Mouse (Mus musculus): ENCODE measurements around the gene Eif3l. TPM values are rescaled to one million over a fixed set of nuclear protein-coding genes. Genes with fewer than 3 reads are reported as not detected.

The Eif3l gene
- polyA plus RNA-seq, 1 experiment from 2014 or later, result 209 TPM

DNA sequence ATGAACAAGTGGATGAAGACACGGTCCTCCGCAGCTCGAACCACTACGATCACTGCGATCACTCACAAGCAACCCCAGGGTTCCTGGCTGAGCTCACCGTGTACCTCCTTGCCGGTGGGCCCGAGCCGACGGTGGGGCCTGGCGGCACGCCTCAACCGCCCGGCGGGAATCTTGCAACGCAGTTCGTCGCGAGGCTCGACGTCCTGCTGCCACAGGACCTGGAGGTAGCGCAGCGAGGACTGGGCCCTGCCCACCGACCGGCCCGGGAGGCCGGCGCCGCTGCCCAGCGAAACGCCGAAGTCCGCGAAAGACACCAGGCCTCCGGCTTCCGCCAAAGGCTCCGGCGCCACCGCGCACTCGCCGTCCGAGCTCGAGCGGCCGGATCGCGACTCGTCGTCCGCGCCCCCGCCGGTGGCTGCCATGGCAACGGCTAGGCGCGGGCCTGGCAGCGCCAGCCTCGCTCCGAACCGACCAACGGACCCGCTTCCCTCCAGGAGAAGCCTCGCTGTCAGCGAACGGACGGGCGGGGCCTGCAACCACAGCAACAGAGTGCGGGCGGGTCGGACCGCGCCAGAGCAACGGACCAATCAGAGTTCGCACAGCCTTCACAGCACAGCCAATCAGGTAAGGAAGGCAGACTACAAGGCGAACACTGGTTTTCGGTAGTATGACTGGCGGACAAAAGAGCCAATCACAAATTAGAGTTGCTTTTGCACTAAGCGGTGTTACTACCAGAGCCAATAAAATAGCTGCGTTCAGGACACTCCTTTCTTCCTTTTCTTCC lies 12.4 kb upstream of the Eif3l start, which contains the start of gene Ankrd54:
Gene Ankrd54 (minus strand): TSS at position 518 of the 784 bp plus-strand sequence.
- H3K4me1 ChIP-seq (replicated peaks; ENCODE audit: control insufficient read depth, insufficient read depth, low read length), result peaks cover 17% of the 10 kb centered on the region
- ATAC-seq (ENCODE audit: low read depth), result peak; percentile 99

DNA sequence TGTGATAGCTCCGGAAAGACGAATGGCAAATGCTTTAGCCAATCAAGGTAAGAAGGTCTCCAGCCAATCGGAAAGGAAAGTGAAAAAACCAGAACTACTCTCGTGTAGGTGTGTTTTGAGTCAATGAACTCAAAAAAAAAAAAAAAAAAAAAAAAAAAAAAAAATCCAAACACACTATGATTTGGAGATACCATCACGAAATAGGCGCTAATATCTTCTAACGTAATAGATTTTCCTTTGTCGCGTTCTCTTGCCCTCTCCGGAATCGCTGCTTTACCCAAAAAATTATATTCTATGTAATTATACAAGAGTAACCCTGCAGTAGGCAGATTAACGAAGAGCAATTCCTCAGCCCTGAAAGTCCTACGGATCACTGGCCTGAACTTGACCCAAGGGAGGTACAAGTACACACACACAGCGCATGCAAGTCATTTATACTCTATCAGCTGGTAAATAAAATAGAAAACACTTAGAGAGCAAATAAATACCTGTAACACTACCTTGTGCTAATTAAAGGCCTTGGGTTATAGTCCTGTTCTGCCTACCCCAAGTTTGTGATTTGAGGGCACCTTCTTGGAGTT lies 11.7 kb upstream of the Eif3l start:
- Histone ChIP-seq H3K36me3 (ENCODE audit: control insufficient read depth, insufficient read depth, low read length) (peaks cover 15% of the 10 kb centered on the region), H3K9me3 (ENCODE audit: control insufficient read depth, low read length) (no peaks in the 10 kb centered on the region), H3K4me1 (replicated peaks; ENCODE audit: control insufficient read depth, insufficient read depth, low read length) (peaks cover 17% of the 10 kb centered on the region), H3K27me3 (ENCODE audit: control insufficient read depth, insufficient read depth, low read depth, low read length) (no peaks in the 10 kb centered on the region), H3K4me3 (ENCODE audit: low read length) (peak overlapping the region; percentile 49), H3K9ac (ENCODE audit: low read length) (peak overlapping the region; percentile 66), H3K4me2 (ENCODE audit: low read depth, low read length) (peak overlapping the region; percentile 73), H3K27ac (ENCODE audit: low read length) (peak overlapping the region; percentile 53)
- ATAC-seq (ENCODE audit: low read depth), result no peak
- 6% methylated on average over 14 of the region's 14 CpGs for WGBS

More for the DNA sequence above, 12.4 kb upstream of the Eif3l start, which contains the start of gene Ankrd54:
- Histone ChIP-seq H3K9me3 (ENCODE audit: control insufficient read depth, low read length) (no peaks in the 10 kb centered on the region), H3K9ac (ENCODE audit: low read length) (peak within 1 kb of the TSS; percentile 96), H3K27me3 (ENCODE audit: control insufficient read depth, insufficient read depth, low read depth, low read length) (no peaks in the 10 kb centered on the region), H3K4me3 (ENCODE audit: low read length) (peak within 1 kb of the TSS; percentile 98), H3K4me2 (ENCODE audit: low read depth, low read length) (peak within 1 kb of the TSS; percentile 81), H3K36me3 (ENCODE audit: control insufficient read depth, insufficient read depth, low read length) (peaks cover 19% of the 10 kb centered on the region), H3K27ac (ENCODE audit: low read length) (peak within 1 kb of the TSS; percentile 77)
- under 1% methylated on average over 73 of the region's 80 CpGs for WGBS

DNA sequence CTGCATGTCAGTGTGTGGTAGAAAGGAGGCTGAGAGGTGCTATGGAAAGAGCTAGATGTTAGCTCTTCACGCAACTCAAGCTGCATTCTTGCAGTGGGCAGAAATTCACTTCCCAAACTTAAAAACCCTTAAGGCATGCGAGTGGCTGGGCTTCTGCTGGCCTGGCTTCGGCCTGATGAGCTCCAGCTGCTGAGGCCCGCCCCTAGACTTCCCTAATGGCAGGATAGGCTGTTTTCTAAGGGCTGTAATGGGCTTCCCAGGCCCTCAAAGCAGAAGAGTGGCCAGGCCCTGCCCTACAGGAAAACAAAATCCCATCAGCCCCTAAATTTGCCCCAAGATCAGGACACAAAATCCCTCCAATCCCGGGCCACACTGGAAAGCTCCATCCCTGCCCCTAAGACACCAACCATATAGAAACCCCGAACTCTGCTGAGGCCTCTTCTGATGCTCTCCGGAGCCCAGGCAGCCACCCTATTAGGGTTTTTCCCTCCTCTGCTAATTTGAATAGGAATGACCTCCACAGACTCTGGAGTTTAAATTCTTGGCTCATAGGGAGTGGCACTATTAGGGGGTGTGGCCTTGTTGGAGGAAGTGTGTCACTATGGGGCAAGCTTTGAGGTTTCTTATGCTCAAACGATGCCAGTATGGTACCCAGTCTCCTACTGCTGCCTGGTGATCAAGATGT lies 9.8 kb upstream of the Eif3l start:
- H3K27me3 ChIP-seq (ENCODE audit: control insufficient read depth, insufficient read depth, low read depth, low read length), result no peaks in the 10 kb centered on the region
- H3K27ac ChIP-seq (ENCODE audit: low read length), result peak overlapping the region; percentile 61
- H3K4me1 ChIP-seq (replicated peaks; ENCODE audit: control insufficient read depth, insufficient read depth, low read length), result peaks cover 17% of the 10 kb centered on the region
- 35% methylated on average over 8 of the region's 8 CpGs for WGBS
- no peak overlapping the region for H3K4me3 ChIP-seq (ENCODE audit: low read length)
- no peak overlapping the region for H3K9ac ChIP-seq (ENCODE audit: low read length)
- no peaks in the 10 kb centered on the region for H3K9me3 ChIP-seq (ENCODE audit: control insufficient read depth, low read length)
- ATAC-seq (ENCODE audit: low read depth), result no peak
- H3K4me2 ChIP-seq (ENCODE audit: low read depth, low read length), result no peak overlapping the region
- peaks cover 2% of the 10 kb centered on the region; the same call in 1 of the 2 replicates for H3K36me3 ChIP-seq (ENCODE audit: control insufficient read depth, insufficient read depth, low read length)

- 22% methylated on average over 2 of the region's 2 CpGs for WGBS
- H3K36me3 ChIP-seq (ENCODE audit: control insufficient read depth, insufficient read depth, low read length), result no peaks in the 10 kb centered on the region
- no peak overlapping the region for H3K4me3 ChIP-seq (ENCODE audit: low read length)
- no peaks in the 10 kb centered on the region for H3K9me3 ChIP-seq (ENCODE audit: control insufficient read depth, low read length)
- ATAC-seq (ENCODE audit: low read depth), result no peak
- H3K27me3 ChIP-seq (ENCODE audit: control insufficient read depth, insufficient read depth, low read depth, low read length), result no peaks in the 10 kb centered on the region
- H3K9ac ChIP-seq (ENCODE audit: low read length), result no peak overlapping the region
- H3K27ac ChIP-seq (ENCODE audit: low read length), result no peak overlapping the region
- H3K4me2 ChIP-seq (ENCODE audit: low read depth, low read length), result no peak overlapping the region
- H3K4me1 ChIP-seq (replicated peaks; ENCODE audit: control insufficient read depth, insufficient read depth, low read length), result peaks cover 16% of the 10 kb centered on the region
These were observed 8.7 kb upstream of the Eif3l start for GRCm38 (mm10) chr15:79066276-79066675.

GRCm38 (mm10) chr15:79067631-79068030 lies 7.3 kb upstream of the Eif3l start:
- Histone ChIP-seq H3K4me1 (replicated peaks; ENCODE audit: control insufficient read depth, insufficient read depth, low read length) (peaks cover 8% of the 10 kb centered on the region), H3K27me3 (ENCODE audit: control insufficient read depth, insufficient read depth, low read depth, low read length) (no peaks in the 10 kb centered on the region), H3K9ac (ENCODE audit: low read length) (no peak overlapping the region), H3K27ac (ENCODE audit: low read length) (no peak overlapping the region), H3K4me2 (ENCODE audit: low read depth, low read length) (no peak overlapping the region), H3K9me3 (ENCODE audit: control insufficient read depth, low read length) (no peaks in the 10 kb centered on the region), H3K4me3 (ENCODE audit: low read length) (no peak overlapping the region), H3K36me3 (ENCODE audit: control insufficient read depth, insufficient read depth, low read length) (no peaks in the 10 kb centered on the region)
- ATAC-seq (ENCODE audit: low read depth), result no peak
- WGBS, result 57% methylated on average over 3 of the region's 3 CpGs

DNA sequence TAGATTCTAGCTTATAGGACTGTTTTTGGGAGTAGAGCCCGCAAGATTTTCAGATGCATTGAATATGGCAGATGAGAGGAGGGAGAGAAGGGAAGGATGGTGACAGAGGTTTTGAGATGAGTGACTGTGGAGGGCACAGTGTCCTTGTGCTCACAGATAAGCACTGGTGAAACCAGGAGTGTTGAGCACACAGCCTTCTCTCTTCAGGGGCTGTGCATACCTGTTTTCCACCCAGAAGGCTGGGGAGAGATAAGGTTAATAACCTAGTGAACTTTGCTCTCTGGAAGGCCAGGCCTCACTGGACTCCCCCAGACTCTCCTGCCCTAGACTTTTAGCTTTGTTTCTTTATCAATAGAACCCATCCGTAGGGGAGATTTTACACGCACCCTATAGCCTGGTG lies 6.6 kb upstream of the Eif3l start:
- 78% methylated on average over 3 of the region's 3 CpGs for WGBS
- Histone ChIP-seq H3K4me3 (ENCODE audit: low read length) (no peak overlapping the region), H3K27ac (ENCODE audit: low read length) (no peak overlapping the region), H3K4me2 (ENCODE audit: low read depth, low read length) (no peak overlapping the region), H3K27me3 (ENCODE audit: control insufficient read depth, insufficient read depth, low read depth, low read length) (no peaks in the 10 kb centered on the region), H3K9me3 (ENCODE audit: control insufficient read depth, low read length) (no peaks in the 10 kb centered on the region), H3K9ac (ENCODE audit: low read length) (no peak overlapping the region), H3K4me1 (replicated peaks; ENCODE audit: control insufficient read depth, insufficient read depth, low read length) (peaks cover 6% of the 10 kb centered on the region), H3K36me3 (ENCODE audit: control insufficient read depth, insufficient read depth, low read length) (no peaks in the 10 kb centered on the region)
- no peak for ATAC-seq (ENCODE audit: low read depth)

- ATAC-seq (ENCODE audit: low read depth), result no peak
- no peak overlapping the region for H3K9ac ChIP-seq (ENCODE audit: low read length)
- no peaks in the 10 kb centered on the region for H3K27me3 ChIP-seq (ENCODE audit: control insufficient read depth, insufficient read depth, low read depth, low read length)
- no peak overlapping the region for H3K4me2 ChIP-seq (ENCODE audit: low read depth, low read length)
- H3K4me1 ChIP-seq (replicated peaks; ENCODE audit: control insufficient read depth, insufficient read depth, low read length), result peaks cover 12% of the 10 kb centered on the region
- H3K9me3 ChIP-seq (ENCODE audit: control insufficient read depth, low read length), result no peaks in the 10 kb centered on the region
- H3K4me3 ChIP-seq (ENCODE audit: low read length), result no peak overlapping the region
- WGBS, result 65% methylated on average over 5 of the region's 5 CpGs
- H3K27ac ChIP-seq (ENCODE audit: low read length), result no peak overlapping the region
- H3K36me3 ChIP-seq (ENCODE audit: control insufficient read depth, insufficient read depth, low read length), result no peaks in the 10 kb centered on the region; the same call in 1 of the 2 replicates
These were observed 3.6 kb upstream of the Eif3l start for GRCm38 (mm10) chr15:79071117-79072039.

DNA sequence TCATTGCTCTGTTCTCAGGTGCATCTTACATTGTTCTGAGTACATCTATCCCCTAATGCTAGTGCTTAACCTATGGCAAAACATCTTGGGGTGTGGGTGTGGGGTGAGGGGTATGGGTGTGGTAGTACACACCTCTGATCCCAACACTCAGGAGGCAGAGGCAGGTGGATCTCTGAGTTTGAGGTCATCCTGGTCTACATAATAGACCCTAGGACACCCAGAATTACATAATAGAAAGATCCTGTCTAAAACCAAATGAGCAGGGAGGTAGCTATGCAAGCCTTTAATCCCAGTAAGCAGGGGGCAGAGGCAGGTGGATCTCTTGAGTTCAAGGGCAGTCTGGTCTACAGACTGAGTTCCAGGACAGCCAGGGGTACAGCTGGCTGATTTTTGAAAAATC lies 1.2 kb upstream of the Eif3l start:
- H3K9ac ChIP-seq (ENCODE audit: low read length), result no peak overlapping the region
- peaks cover 10% of the 10 kb centered on the region; the same call in 1 of the 2 replicates for H3K36me3 ChIP-seq (ENCODE audit: control insufficient read depth, insufficient read depth, low read length)
- H3K9me3 ChIP-seq (ENCODE audit: control insufficient read depth, low read length), result no peaks in the 10 kb centered on the region
- H3K4me1 ChIP-seq (replicated peaks; ENCODE audit: control insufficient read depth, insufficient read depth, low read length), result peaks cover 14% of the 10 kb centered on the region
- no peak overlapping the region for H3K4me2 ChIP-seq (ENCODE audit: low read depth, low read length)
- no peak overlapping the region for H3K27ac ChIP-seq (ENCODE audit: low read length)
- no peak overlapping the region for H3K4me3 ChIP-seq (ENCODE audit: low read length)
- no peak for ATAC-seq (ENCODE audit: low read depth)
- no peaks in the 10 kb centered on the region for H3K27me3 ChIP-seq (ENCODE audit: control insufficient read depth, insufficient read depth, low read depth, low read length)

Data from lung, embryonic 16.5 days (tissue).